Mouse (Mus musculus) bone marrow, adult 2 months (tissue): Measurements from ENCODE around the gene Rtkn. TPM values are rescaled to one million over a fixed set of nuclear protein-coding genes. Genes with fewer than 3 reads are reported as not detected.
A peak's percentile ranks its signal among the peaks of the same experiment; 100 is the strongest.

Source experiments
- H3K27ac ChIP-seq: fragments of 200-500 bp; 2 replicates; pipeline ENCODE4 v1.5.1; 2012; ENCODE audit warnings: low read depth, mild to moderate bottlenecking, control low read depth, inconsistent platforms, low read length; ENCODE audit not compliant: control insufficient read depth, poor library complexity, insufficient read depth
- H3K4me1 ChIP-seq: fragments of 200-500 bp; 2 replicates; pipeline ENCODE4 v1.6.1; 2011; ENCODE audit warnings: low read length; ENCODE audit not compliant: control insufficient read depth, insufficient read depth
- H3K4me3 ChIP-seq: fragments of 200-500 bp; replicated peaks from 2 replicates; pipeline ENCODE3; 2011; ENCODE audit warnings: mild to moderate bottlenecking, low read depth, low read length, control low read depth; ENCODE audit not compliant: control insufficient read depth
- CTCF ChIP-seq: fragments of 200-500 bp; IDR thresholded peaks from 2 replicates; pipeline ENCODE4 v1.5.1; 2011; ENCODE audit warnings: low read length, control low read depth; ENCODE audit not compliant: control insufficient read depth, insufficient read depth
- POLR2A ChIP-seq: fragments of 200-500 bp; IDR thresholded peaks from 2 replicates; pipeline ENCODE4 v1.6.1; 2011; ENCODE audit warnings: low read depth, mild to moderate bottlenecking, control low read depth, low read length, borderline replicate concordance; ENCODE audit not compliant: control insufficient read depth
- WGBS: fragments of 180-500 bp; shearing (Covaris S2); methylation state at CpG from one replicate; pipeline ENCODE4 v1.1.7; 2018; 5-methylcytosine and 5-hydroxymethylcytosine counted together
- polyA plus RNA-seq: library from polyadenylated mRNA; stranded (reverse); fragments of >200 nt; gene quantifications from 2 replicates; pipeline ENCODE4 v1.2.4, GENCODE M21; 2011; ENCODE audit warnings: low replicate concordance; ENCODE audit not compliant: missing spikeins, insufficient read depth, insufficient read length

Gene Rtkn
- polyA plus RNA-seq, 1 experiment = 1.3 TPM

DNA sequence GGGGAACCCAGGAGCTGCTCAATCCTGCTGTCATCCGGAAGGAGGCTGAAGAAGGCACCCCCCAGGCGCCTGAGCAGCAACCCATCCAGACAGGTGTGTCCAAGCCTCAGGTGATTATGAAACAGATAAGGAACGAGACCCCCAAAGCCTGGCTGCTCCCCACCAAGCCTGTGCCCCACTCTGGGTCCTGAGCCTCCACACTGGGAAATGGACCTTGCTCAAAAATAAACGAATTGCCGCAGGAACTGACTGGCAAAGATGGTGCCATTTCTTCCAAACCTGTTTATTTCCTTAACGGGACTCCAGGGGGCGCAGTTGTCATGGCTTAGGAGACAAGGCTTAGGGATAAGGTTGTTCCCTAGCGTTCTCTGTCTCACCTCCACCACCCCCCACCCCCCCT is 27.4 kb downstream of the Rtkn start:
- peaks cover 2% of the 10 kb centered on the region; the same call in 1 of the 2 replicates for H3K4me1 ChIP-seq
- H3K4me3 ChIP-seq = no peak overlapping the region
- no peak overlapping the region for H3K27ac ChIP-seq
- 2% methylated on average over 8 of the region's 8 CpGs for WGBS
- TF ChIP-seq CTCF = peak; percentile 55
- no peak for TF ChIP-seq POLR2A

DNA sequence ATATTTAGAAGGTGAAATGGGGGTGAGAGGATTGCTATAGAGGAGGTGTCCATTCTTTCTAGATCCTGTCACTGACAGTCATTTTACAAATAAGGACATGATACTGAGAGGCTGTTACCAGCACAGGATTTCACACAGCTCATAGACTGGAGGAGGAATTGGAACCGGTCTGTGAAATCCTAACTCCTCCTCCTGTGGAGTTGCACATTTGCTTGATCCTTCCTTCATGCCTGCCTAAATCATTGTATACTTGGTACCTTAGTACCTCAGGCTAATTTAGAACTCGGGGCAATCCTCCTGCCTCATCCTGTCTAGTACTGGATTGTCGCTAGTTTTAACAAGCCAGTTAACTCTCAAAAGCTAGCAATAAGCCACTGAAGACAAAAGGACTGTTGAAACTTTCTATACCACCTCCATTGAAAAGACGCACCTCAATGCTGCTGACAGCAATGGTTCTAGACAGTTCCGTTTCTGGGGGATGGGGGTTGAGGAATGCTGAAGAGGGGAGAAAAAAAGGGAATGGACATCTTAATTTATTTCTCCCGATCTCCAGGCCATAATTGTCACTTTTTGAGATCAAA is 29.9 kb downstream of the Rtkn start:
- H3K27ac ChIP-seq = no peak overlapping the region
- TF ChIP-seq POLR2A = no peak
- TF ChIP-seq CTCF = no peak
- WGBS = 3% methylated on average over 6 of the region's 6 CpGs
- peak overlapping the region; percentile 76 for H3K4me3 ChIP-seq
- H3K4me1 ChIP-seq = peaks cover 2% of the 10 kb centered on the region; the same call in 1 of the 2 replicates

DNA sequence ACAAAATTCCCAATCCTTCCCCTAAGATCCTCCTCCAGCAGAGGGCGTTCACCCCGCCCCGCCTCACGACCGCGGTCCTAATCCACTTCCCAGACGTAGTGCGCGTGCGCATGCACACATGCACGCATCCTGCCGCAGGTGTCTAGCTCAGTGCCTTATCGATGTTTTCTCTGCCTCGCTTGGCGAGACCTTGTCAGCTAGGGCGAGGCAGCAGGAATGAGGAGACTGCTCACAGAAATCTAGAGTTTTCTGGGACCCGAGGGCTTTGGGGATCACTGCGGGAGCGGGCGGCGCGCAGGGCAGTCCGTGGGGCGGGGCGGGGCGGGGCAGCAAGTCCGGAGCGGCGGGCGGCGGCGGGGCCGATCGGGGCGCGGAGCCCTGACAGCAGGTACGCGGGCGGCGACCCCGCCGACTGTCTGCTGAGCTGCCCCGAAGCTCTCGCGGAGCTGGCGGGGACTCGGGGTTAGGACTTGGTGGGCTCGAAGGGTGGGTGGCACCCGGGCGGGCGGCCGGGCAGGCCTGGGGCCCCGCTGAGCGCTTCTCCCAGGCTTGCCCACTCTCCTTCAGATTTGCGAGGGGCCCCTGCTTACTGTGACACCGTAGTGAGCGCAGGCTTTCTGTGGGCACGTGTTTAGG is 30.5 kb downstream of the Rtkn start, which contains the start of gene Dctn1:
Dctn1 (plus strand) TSS at position 314 of the 636 bp plus-strand sequence.
- WGBS = under 1% methylated on average over 51 of the region's 58 CpGs
- peak within 1 kb of the TSS; percentile 91 for H3K27ac ChIP-seq
- TF ChIP-seq POLR2A (peak; percentile 78; the same call in 1 of the 2 replicates), CTCF (peak; percentile 91)

DNA sequence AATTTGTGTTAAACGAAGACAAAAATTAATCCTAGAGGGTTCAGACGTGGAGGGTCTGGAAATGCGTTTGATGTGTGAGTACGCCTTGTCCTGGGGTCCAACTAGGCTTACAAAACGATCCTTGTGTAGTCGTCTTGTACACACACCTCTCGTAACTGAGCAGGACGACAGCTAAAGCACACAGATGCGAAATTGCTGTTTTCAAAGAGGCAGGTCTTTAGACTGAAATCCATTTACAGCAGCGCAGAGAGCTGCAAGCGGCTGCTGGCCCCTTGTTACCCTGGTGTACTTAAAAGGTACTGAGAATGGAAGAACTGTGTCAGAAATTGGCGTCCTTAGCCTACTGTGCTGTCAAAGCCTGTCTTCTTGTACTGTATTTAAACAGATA is 31.0 kb downstream of the Rtkn start:
- WGBS = under 1% methylated on average over 12 of the region's 12 CpGs
- H3K4me3 ChIP-seq = peak overlapping the region; percentile 96
- no peak overlapping the region for H3K27ac ChIP-seq
- no peak for TF ChIP-seq POLR2A
- TF ChIP-seq CTCF = no peak
- H3K4me1 ChIP-seq = peaks cover 2% of the 10 kb centered on the region; the same call in 1 of the 2 replicates

More for the DNA sequence above, 30.5 kb downstream of the Rtkn start, which contains the start of gene Dctn1:
- peaks cover 2% of the 10 kb centered on the region; the same call in 1 of the 2 replicates for H3K4me1 ChIP-seq
- peak within 1 kb of the TSS; percentile 96 for H3K4me3 ChIP-seq

DNA sequence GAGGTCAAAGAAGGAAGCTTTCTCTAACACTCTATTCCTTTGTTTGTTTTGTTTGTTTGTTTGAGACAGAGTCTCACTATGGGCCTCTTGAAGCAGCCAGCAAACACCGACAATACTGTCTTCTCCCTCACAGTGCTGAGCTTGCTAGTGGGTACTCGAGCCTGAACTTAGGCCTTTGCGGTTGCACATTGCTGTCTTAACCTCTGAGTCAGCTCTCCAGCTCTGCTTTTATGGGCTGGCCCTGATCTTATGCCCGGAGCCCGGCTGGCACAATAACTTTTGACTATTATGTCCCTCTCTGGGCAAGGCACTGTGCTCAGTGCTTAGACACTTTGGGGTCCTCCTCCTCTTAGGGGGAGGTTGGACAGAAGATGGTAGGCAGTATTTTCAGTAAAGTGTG is 34.6 kb downstream of the Rtkn start:
- no peak for TF ChIP-seq POLR2A
- TF ChIP-seq CTCF = no peak
- H3K4me3 ChIP-seq = no peak overlapping the region
- no peak overlapping the region for H3K27ac ChIP-seq
- 81% methylated on average over 5 of the region's 5 CpGs for WGBS
- peaks cover 2% of the 10 kb centered on the region; the same call in 1 of the 2 replicates for H3K4me1 ChIP-seq

DNA sequence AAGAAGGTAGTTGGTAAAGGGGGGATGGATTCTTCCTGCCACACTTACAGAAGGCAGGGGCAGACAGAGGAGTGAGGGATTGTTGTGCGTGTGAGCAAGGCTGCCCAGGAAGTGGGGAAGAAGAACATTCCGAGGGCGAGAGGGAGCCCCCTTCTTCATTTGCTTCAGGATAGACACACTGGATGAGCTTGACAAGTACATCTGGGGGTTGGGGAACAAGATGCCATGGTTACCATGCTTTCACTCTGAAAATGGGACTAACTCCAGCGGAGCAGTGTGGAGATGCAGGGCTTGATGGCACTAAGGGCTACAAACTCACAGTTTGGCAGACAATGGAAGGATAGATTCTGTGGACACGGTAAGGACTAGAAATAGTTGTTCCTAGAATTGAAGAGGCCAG is 35.8 kb downstream of the Rtkn start:
- Histone ChIP-seq H3K4me1 (peaks cover 2% of the 10 kb centered on the region; the same call in 1 of the 2 replicates), H3K4me3 (no peak overlapping the region), H3K27ac (no peak overlapping the region; the same call in 1 of the 2 replicates)
- WGBS = 82% methylated on average over 5 of the region's 5 CpGs
- TF ChIP-seq POLR2A (no peak), CTCF (no peak)

DNA sequence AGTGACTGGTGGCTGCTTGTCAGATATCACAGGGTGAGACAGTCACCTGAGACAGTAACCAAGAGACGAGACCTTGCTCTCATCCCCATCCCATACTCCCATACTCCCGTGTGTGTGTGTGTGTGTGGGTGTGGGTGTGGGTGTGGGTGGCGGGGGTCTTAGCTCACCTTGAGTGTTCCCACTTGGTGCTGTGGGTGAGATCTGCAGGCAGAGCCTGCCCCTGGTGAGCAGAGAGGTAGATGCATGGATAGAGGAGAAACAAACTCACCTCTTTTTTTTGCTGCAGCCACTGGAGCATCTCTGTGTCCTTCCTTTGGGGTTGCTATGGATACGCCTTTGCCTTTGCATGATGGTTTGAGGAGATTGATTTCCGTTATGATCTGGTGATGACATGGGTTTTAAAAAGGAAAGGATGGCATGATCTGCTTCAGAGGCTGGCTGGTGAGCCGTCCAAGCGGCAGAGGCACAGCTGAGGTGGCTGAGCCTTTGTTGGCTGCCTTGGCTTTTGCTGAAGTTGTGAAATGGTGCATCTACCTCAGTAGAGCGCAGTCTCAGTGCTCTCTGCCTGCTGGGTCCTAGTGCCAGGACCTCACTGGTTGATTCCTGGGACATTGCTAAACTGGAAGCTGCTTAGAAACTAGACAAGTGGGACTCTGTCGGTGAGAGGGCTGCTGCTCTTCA is 37.1 kb downstream of the Rtkn start:
- WGBS = 75% methylated on average over 9 of the region's 9 CpGs
- Histone ChIP-seq H3K27ac (no peak overlapping the region), H3K4me3 (no peak overlapping the region), H3K4me1 (no peaks in the 10 kb centered on the region; the same call in 1 of the 2 replicates)
- TF ChIP-seq CTCF (no peak), POLR2A (no peak)

DNA sequence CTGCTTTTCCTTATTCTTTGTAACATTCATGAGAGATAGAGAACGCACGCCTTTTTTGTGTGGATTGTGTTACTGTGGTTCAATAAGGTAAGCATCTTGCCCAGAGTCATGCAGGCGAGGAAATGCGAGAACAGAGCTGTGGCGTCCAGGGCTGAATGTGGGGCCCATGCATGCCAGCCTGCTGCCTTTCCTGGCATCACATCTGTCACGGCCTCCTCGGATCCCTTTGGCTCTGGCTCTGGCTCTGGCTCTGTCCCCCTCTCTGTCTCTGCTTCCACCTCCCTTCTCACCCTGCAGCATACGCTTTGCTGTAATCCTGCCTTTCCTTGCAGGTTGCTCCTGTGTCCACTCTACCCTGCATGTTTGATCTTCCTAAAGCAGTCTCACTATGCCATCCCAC is 40.7 kb downstream of the Rtkn start:
- TF ChIP-seq CTCF = no peak
- TF ChIP-seq POLR2A = no peak

More for the DNA sequence above, 40.7 kb downstream of the Rtkn start:
- Histone ChIP-seq H3K4me3 (no peak overlapping the region), H3K4me1 (no peaks in the 10 kb centered on the region), H3K27ac (no peak overlapping the region)
- 87% methylated on average over 8 of the region's 8 CpGs for WGBS
